Mouse (Mus musculus) heart, postnatal 0 days (tissue): Measurements from ENCODE around the gene Eml4.

ENCODE experiments used
- CTCF ChIP-seq: IDR thresholded peaks from 2 replicates; pipeline ENCODE4 v1.5.1; 2016; ENCODE audit warnings: antibody characterized with exemption, control low read depth, low read depth
- EP300 ChIP-seq: IDR thresholded peaks from 2 replicates; pipeline ENCODE4 v1.6.1; 2016; ENCODE audit warnings: antibody characterized with exemption, low read depth

DNA sequence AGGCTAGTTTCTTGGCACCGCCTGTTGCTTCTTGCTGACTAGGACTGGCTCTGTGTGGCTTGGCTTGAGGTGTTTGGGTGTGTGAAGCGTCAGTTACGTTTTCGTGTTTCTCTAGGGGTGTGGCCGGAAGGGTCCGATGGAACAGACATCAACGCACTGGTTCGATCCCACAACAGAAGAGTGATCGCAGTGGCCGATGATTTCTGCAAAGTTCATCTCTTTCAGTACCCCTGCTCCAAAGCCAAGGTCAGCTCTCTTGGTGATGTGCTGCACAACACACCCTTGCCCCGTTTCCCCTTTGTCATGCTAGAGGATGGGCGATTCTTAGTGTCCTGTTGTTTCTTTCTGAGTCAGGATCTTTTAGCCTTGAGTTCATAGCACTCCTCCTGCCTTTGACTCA lies 126.4 kb downstream of the Eml4 start:
- no peak for TF ChIP-seq CTCF
- TF ChIP-seq EP300 = no peak
